In the genomic region with DNA sequence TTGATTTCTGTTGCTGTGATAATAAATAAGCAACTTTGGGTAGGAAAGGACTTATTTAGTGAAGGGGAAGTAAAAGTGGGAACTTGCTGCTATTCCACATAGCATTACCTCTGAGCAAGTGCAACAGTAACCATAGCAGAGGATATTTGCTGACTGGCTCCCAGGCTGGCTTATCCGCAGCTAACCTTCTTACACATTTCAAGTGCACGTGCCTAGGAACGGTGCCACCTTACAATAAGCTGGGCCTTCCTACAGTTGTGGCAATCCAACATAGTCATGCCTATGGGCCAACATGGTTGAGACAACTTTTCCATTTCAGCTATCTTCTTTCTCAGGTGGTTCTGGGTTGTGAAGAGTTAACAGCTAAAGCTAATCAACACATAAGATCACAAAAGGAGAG, we compare ENCODE assay signal across 22 mouse cellular contexts. TPM values are rescaled to one million over a fixed set of nuclear protein-coding genes. Genes with fewer than 3 reads are reported as not detected.
DNase-seq lines count a peak whose midpoint lies in the region; ATAC-seq lines count a peak whose summit lies in the region.
"Had no signal": no experiment of that assay in that cellular context is flagged by ENCODE, and none has a peak within 500 bp of the region (broad histone marks: within the 10 kb centered on the region; RNA-seq: fewer than 3 reads in every experiment).

No protein-coding gene starts in this region.

- H3K4me3 ChIP-seq in forebrain, embryonic 11.5 days (ENCODE audit: low read depth, low read length) = no peak overlapping the region
- H3K4me3 ChIP-seq in forebrain, embryonic 14.5 days (ENCODE audit: low read depth, low read length) = no peak overlapping the region
- no peak overlapping the region for H3K4me3 ChIP-seq in midbrain, embryonic 11.5 days (ENCODE audit: low read depth, low read length)
- no peak overlapping the region for H3K4me3 ChIP-seq in midbrain, embryonic 14.5 days (replicated peaks; ENCODE audit: low read depth, low read length)

- ATAC-seq in forebrain, embryonic 11.5 days (replicated peaks; ENCODE audit: low FRiP score) = no peak
- no peak for ATAC-seq in forebrain, embryonic 14.5 days
- ATAC-seq in midbrain, embryonic 11.5 days (ENCODE audit: low FRiP score) = no peak
- no peak for ATAC-seq in midbrain, embryonic 14.5 days (ENCODE audit: low FRiP score, low TSS enrichment)
- ATAC-seq: activated CD4-positive, CD25-positive, alpha-beta regulatory T cell, adult 4 months; CD4-positive, CD25-positive, alpha-beta regulatory T cell, adult 4 months; Patski had no signal

- H3K4me2 ChIP-seq in forebrain, embryonic 11.5 days (ENCODE audit: low read depth, low read length, severe bottlenecking) = no peak overlapping the region
- H3K4me2 ChIP-seq in forebrain, embryonic 14.5 days (ENCODE audit: low read length) = no peak overlapping the region
- no peak overlapping the region for H3K4me2 ChIP-seq in midbrain, embryonic 11.5 days
- H3K4me2 ChIP-seq in midbrain, embryonic 14.5 days (ENCODE audit: low read length) = no peak overlapping the region

- no peaks in the 10 kb centered on the region for H3K27me3 ChIP-seq in forebrain, embryonic 11.5 days (ENCODE audit: control insufficient read depth, insufficient read depth, low read length)
- no peaks in the 10 kb centered on the region for H3K27me3 ChIP-seq in forebrain, embryonic 14.5 days (replicated peaks; ENCODE audit: control insufficient read depth, insufficient read depth, low read length)
- H3K27me3 ChIP-seq in midbrain, embryonic 11.5 days (ENCODE audit: control insufficient read depth, insufficient read depth, low read length) = no peaks in the 10 kb centered on the region
- no peaks in the 10 kb centered on the region for H3K27me3 ChIP-seq in midbrain, embryonic 14.5 days (ENCODE audit: control insufficient read depth, insufficient read depth, low read length)
- H3K27me3 ChIP-seq: CH12.LX had no signal

- no peaks in the 10 kb centered on the region for H3K36me3 ChIP-seq in forebrain, embryonic 11.5 days (ENCODE audit: control insufficient read depth, insufficient read depth, low read length)
- H3K36me3 ChIP-seq in forebrain, embryonic 14.5 days (ENCODE audit: control insufficient read depth, insufficient read depth, low read length) = no peaks in the 10 kb centered on the region
- no peaks in the 10 kb centered on the region for H3K36me3 ChIP-seq in midbrain, embryonic 11.5 days (ENCODE audit: control insufficient read depth, insufficient read depth, low read length)
- H3K36me3 ChIP-seq in midbrain, embryonic 14.5 days (ENCODE audit: control insufficient read depth, insufficient read depth, low read length) = no peaks in the 10 kb centered on the region
- H3K36me3 ChIP-seq: G1E had no signal

- WGBS in forebrain, embryonic 11.5 days = 89% methylated on average over 3 of the region's 3 CpGs
- 95% methylated on average over 3 of the region's 3 CpGs for WGBS in forebrain, embryonic 14.5 days
- WGBS in midbrain, embryonic 11.5 days = 91% methylated on average over 3 of the region's 3 CpGs
- WGBS in midbrain, embryonic 14.5 days = 90% methylated on average over 3 of the region's 3 CpGs

- DNase-seq in forebrain, embryonic 11.5 days (ENCODE audit: low spot score) = peak; percentile 44
- DNase-seq in forebrain, embryonic 14.5 days (ENCODE audit: low spot score) = no peak
- DNase-seq in heart, adult 11 months = peak; percentile 69
- DNase-seq in heart, adult 18-20 months = no peak
- peak; percentile 57 for DNase-seq in midbrain, embryonic 11.5 days (ENCODE audit: low spot score, missing footprints)
- no peak for DNase-seq in midbrain, embryonic 14.5 days
- DNase-seq: adrenal gland, adult 2 months; adrenal gland, adult 8-10 months; adrenal gland, postnatal 10 days; adrenal gland, postnatal 14 days; adrenal gland, postnatal 25 days; adrenal gland, postnatal 36 days; B cell, adult 2 months; cerebellum, adult 11 months; cerebellum, adult 11-12 months; cerebellum, adult 18-20 months had no signal

- H3K4me1 ChIP-seq in forebrain, embryonic 11.5 days (replicated peaks; ENCODE audit: control insufficient read depth, insufficient read depth, low read length) = no peaks in the 10 kb centered on the region
- H3K4me1 ChIP-seq in forebrain, embryonic 14.5 days (ENCODE audit: control insufficient read depth, insufficient read depth, low read length) = no peaks in the 10 kb centered on the region
- no peaks in the 10 kb centered on the region for H3K4me1 ChIP-seq in midbrain, embryonic 11.5 days (ENCODE audit: control insufficient read depth, insufficient read depth, low read length)
- no peaks in the 10 kb centered on the region for H3K4me1 ChIP-seq in midbrain, embryonic 14.5 days (ENCODE audit: control insufficient read depth, insufficient read depth, low read length)

- no peak overlapping the region for H3K27ac ChIP-seq in forebrain, embryonic 11.5 days (ENCODE audit: low read depth, low read length)
- no peak overlapping the region for H3K27ac ChIP-seq in forebrain, embryonic 14.5 days (ENCODE audit: low read depth, low read length)
- H3K27ac ChIP-seq in midbrain, embryonic 11.5 days (ENCODE audit: low read depth, low read length) = no peak overlapping the region
- no peak overlapping the region for H3K27ac ChIP-seq in midbrain, embryonic 14.5 days (replicated peaks; ENCODE audit: low read depth, low read length)

- H3K9me3 ChIP-seq in forebrain, embryonic 11.5 days (ENCODE audit: control insufficient read depth, low read length) = no peaks in the 10 kb centered on the region
- no peaks in the 10 kb centered on the region for H3K9me3 ChIP-seq in forebrain, embryonic 14.5 days (replicated peaks; ENCODE audit: control insufficient read depth, low read length)
- H3K9me3 ChIP-seq in midbrain, embryonic 11.5 days (ENCODE audit: control insufficient read depth, low read length) = no peaks in the 10 kb centered on the region
- no peaks in the 10 kb centered on the region for H3K9me3 ChIP-seq in midbrain, embryonic 14.5 days (ENCODE audit: control insufficient read depth, low read length)
- H3K9me3 ChIP-seq: G1E had no signal

- H3K9ac ChIP-seq in forebrain, embryonic 11.5 days (ENCODE audit: low read length) = no peak overlapping the region
- no peak overlapping the region for H3K9ac ChIP-seq in forebrain, embryonic 14.5 days (ENCODE audit: low read length)
- H3K9ac ChIP-seq in midbrain, embryonic 11.5 days (ENCODE audit: low read length) = no peak overlapping the region
- no peak overlapping the region for H3K9ac ChIP-seq in midbrain, embryonic 14.5 days (replicated peaks; ENCODE audit: low read length)

RNA-seq across cellular contexts. Expression of gene Fam189a2, which starts 46.8 kb away (rescaled TPM):
- 0.44 and 0.68 TPM in 2 replicates for polyA plus RNA-seq in forebrain, embryonic 11.5 days (2014; fragmentation: Nextera tagmentation; extraction: Ambion mirVana)
- 0.80 and 1.1 TPM in 2 replicates for polyA plus RNA-seq in forebrain, embryonic 14.5 days (2014; fragmentation: Nextera tagmentation; extraction: Ambion mirVana)
- total RNA-seq in heart, adult 18-20 months (2021) = 10 to 100 TPM; 55.3 to 60.9 TPM
- 2.6 and 2.8 TPM in 2 replicates for polyA plus RNA-seq in midbrain, embryonic 11.5 days (2014; fragmentation: Nextera tagmentation; extraction: Ambion mirVana)
- polyA plus RNA-seq in midbrain, embryonic 14.5 days (2014; fragmentation: Nextera tagmentation; extraction: Ambion mirVana) = 3.0 and 3.5 TPM in 2 replicates
- total RNA-seq: CH12.LX, MEL had no signal
- polyA plus RNA-seq: activated CD4-positive, CD25-positive, alpha-beta regulatory T cell, adult 4 months; CD4-positive, CD25-positive, alpha-beta regulatory T cell, adult 4 months; G1E had no signal

Comparison
In these comparisons a context has a peak if more than half of its experiments do, and no peak if none do; other contexts are left out.
1. DNase-seq: peak in forebrain, embryonic 11.5 days (single experiment), heart, adult 11 months (single experiment) and midbrain, embryonic 11.5 days (single experiment); none in forebrain, embryonic 14.5 days (single experiment), heart, adult 18-20 months (0 of 2) and midbrain, embryonic 14.5 days (single experiment).